Mouse (Mus musculus) bone marrow macrophage, adult 2 months (primary cell): ENCODE results near the gene Olfr1052. TPM values are rescaled to one million over a fixed set of nuclear protein-coding genes. Genes with fewer than 3 reads are reported as not detected.
"Not testable (repeated sequence)": the region's sequence is repeated elsewhere in the genome, so short reads cannot be mapped to it uniquely, and the experiment has no call there.

ENCODE experiments used
- H3K27ac ChIP-seq: 2 replicates; pipeline ENCODE4 v1.5.1; 2012; ENCODE audit warnings: low read depth, low read length; ENCODE audit not compliant: insufficient read depth
- H3K4me1 ChIP-seq: 2 replicates; pipeline ENCODE4 v1.6.1; 2012; ENCODE audit warnings: low read length; ENCODE audit not compliant: control insufficient read depth, insufficient read depth
- H3K4me3 ChIP-seq: 2 replicates; pipeline ENCODE4 v1.5.1; 2012; ENCODE audit warnings: mild to moderate bottlenecking, low read length, moderate library complexity; ENCODE audit not compliant: insufficient read depth
- CTCF ChIP-seq: IDR thresholded peaks from 2 replicates; pipeline ENCODE4 v1.5.1; 2012; ENCODE audit warnings: low read depth, mild to moderate bottlenecking, low read length, moderate library complexity
- POLR2A ChIP-seq: IDR thresholded peaks from 2 replicates; pipeline ENCODE4 v1.6.1; 2012; ENCODE audit warnings: mild to moderate bottlenecking, low read depth, low read length, borderline replicate concordance
- polyA plus RNA-seq: library from polyadenylated mRNA; stranded (reverse); fragments of >200 nt; gene quantifications from 2 replicates; pipeline ENCODE4 v1.2.4, GENCODE M21; 2012; ENCODE audit not compliant: missing spikeins, insufficient read depth, insufficient read length

Olfr1052 gene
- polyA plus RNA-seq: not detected in 2 replicates

DNA sequence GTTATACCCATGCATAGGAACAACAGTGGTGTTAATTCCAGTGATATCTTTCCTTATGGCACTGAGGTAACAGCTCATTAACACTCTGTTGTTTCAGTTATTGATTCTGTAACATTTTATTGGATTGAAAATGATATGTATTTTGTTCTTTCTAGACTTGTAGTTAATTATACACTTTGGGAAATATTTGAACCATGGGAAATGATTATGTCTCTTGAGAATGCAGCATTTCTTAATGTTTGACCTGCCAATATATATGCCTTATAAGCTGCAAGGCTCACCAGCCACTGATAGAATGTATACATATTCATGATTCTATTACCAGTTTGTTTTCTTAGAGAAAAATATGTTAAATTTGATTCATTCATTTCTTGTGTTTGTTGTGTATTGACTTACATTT lies at the start of gene Olfr1052:
Olfr1052 (plus strand) TSS at position 301 of the 400 bp plus-strand sequence.
- Histone ChIP-seq H3K4me3 (no peak within 1 kb of the TSS), H3K27ac (no peak within 1 kb of the TSS), H3K4me1 (no peaks in the 10 kb centered on the region)
- TF ChIP-seq CTCF: no peak
- TF ChIP-seq POLR2A: no peak

DNA sequence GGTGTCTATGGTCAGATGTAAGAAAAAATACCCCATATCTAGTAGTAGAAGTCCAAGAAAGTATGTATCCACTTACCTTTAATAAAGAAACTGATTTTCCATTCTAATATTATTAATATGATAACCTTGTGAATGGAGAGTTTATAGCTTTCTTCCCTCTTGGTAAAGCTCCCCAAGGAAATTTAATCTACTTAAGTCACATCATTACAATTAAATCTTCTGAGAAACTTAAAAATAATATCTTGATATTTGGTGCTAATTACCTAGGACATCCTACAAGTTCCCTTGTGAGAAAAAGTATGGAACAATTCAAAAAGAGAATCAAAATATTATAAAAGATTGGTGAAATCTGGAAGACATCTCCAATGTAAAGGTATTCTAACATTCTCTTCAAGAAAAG lies 34.0 kb upstream of the Olfr1052 start, which contains the start of gene Olfr1049:
Olfr1049 (minus strand) TSS at position 101 of the 400 bp plus-strand sequence.
- H3K4me1 ChIP-seq, H3K4me3 ChIP-seq, H3K27ac ChIP-seq: not testable (repeated sequence)

DNA sequence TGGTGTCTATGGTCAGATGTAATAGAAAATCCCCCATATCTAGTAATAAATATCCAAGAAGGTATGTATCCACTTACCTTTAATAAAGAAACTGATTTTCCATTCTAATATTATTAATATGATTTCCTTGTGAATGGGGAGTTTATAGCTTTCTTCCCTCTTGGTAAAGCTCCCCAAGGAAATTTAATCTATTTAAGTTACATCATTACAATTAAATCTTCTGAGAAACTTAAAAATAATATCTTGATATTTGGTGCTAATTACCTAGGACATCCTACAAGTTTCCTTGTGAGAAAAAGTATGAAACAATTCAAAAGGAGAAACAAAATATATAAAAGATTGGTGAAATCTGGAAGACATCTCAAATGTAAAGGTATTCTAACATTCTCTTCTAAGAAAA lies 13.3 kb upstream of the Olfr1052 start, which contains the start of gene Olfr1051:
Olfr1051 (minus strand) TSS at position 101 of the 400 bp plus-strand sequence.
- H3K27ac ChIP-seq, H3K4me3 ChIP-seq, H3K4me1 ChIP-seq: not testable (repeated sequence)

DNA sequence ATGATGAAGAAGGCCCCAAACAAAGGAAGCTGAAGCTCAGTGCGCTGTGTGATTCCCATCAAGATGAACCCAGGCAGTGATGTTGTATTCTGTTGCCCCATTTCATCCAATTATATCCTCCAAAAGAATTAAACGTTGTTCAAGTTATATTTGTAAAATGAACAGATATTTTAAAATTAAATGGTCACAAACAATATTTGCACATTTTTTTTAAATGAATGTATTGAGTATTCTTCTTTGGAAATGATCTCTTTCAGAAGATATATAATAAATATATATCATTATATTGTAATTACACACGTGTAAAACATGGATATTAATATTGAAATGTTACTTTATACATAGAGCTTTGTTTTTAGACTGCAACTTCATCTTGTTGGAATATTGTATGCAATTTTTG lies 22.9 kb downstream of the Olfr1052 start, which contains the start of gene Olfr1053:
Olfr1053 (minus strand) TSS at position 101 of the 400 bp plus-strand sequence.
- H3K27ac ChIP-seq: no peak within 1 kb of the TSS
- H3K4me1 ChIP-seq: no peaks in the 10 kb centered on the region
- TF ChIP-seq CTCF: no peak
- TF ChIP-seq POLR2A: no peak
- no peak within 1 kb of the TSS for H3K4me3 ChIP-seq

DNA sequence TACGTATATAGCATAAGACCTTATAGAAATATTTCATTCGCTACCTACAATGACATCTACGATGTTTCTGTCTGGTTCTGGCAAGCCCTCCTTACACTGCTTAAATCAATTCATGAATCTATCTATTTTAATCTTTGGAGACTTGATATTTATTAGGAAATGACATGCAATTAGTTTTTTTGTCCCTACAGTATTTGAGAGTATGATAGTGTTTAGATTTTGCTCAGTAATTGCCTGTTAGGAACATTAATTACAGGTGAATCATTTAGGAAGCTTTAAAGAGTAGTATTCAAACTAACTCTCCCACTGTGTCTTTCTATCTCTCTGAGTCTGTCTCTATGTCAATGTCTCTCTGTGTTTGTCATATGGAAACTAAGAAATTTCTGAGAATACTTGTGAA lies 43.1 kb downstream of the Olfr1052 start, which contains the start of gene Olfr1054:
Olfr1054 (minus strand) TSS at position 101 of the 400 bp plus-strand sequence.
- no peak for TF ChIP-seq POLR2A
- H3K4me1 ChIP-seq: no peaks in the 10 kb centered on the region
- H3K4me3 ChIP-seq: no peak within 1 kb of the TSS
- no peak within 1 kb of the TSS for H3K27ac ChIP-seq

Other genes starting within 250 kb of the Olfr1052 start
- not detected in 2 replicates for gene Olfr1034, start 246.6 kb upstream of the Olfr1052 start, polyA plus RNA-seq
- gene Olfr1036, start 218.5 kb upstream of the Olfr1052 start, polyA plus RNA-seq: not detected in 2 replicates
- not detected in 2 replicates for gene Olfr1037, start 205.1 kb upstream of the Olfr1052 start, polyA plus RNA-seq
- gene Olfr1039, start 156.5 kb upstream of the Olfr1052 start, polyA plus RNA-seq: not detected in 2 replicates
- not detected in 2 replicates for gene Olfr1040, start 145.7 kb upstream of the Olfr1052 start, polyA plus RNA-seq
- gene Olfr1042, start 130.6 kb upstream of the Olfr1052 start, polyA plus RNA-seq: 0.16 TPM in 1 of 2 replicates, not detected in the other
- not detected in 2 replicates for gene Olfr1043, start 124.9 kb upstream of the Olfr1052 start, polyA plus RNA-seq
- not detected in 2 replicates for gene Olfr1044, start 114.6 kb upstream of the Olfr1052 start, polyA plus RNA-seq
- not detected in 2 replicates for gene Olfr52, start 106.8 kb upstream of the Olfr1052 start, polyA plus RNA-seq
- gene Olfr1045, start 89.4 kb upstream of the Olfr1052 start, polyA plus RNA-seq: not detected in 2 replicates
- gene Olfr1046, start 73.1 kb upstream of the Olfr1052 start, polyA plus RNA-seq: not detected in 2 replicates
- not detected in 2 replicates for gene Olfr1047, start 61.1 kb upstream of the Olfr1052 start, polyA plus RNA-seq
- not detected in 2 replicates for gene Olfr1048, start 52.2 kb upstream of the Olfr1052 start, polyA plus RNA-seq
- gene Olfr1049, start 34.1 kb upstream of the Olfr1052 start, polyA plus RNA-seq: not detected in 2 replicates
- 0.28 TPM in 1 of 2 replicates, not detected in the other for gene Olfr1051, start 13.4 kb upstream of the Olfr1052 start, polyA plus RNA-seq
- not detected in 2 replicates for gene Olfr1053, start 22.8 kb downstream of the Olfr1052 start, polyA plus RNA-seq
- gene Olfr1054, start 43.0 kb downstream of the Olfr1052 start, polyA plus RNA-seq: not detected in 2 replicates
- gene Olfr1055, start 57.8 kb downstream of the Olfr1052 start, polyA plus RNA-seq: not detected in 2 replicates
- not detected in 2 replicates for gene Olfr1056, start 70.0 kb downstream of the Olfr1052 start, polyA plus RNA-seq
- gene Olfr1057, start 85.9 kb downstream of the Olfr1052 start, polyA plus RNA-seq: not detected in 2 replicates
- gene Olfr1058, start 96.1 kb downstream of the Olfr1052 start, polyA plus RNA-seq: not detected in 2 replicates
- not detected in 2 replicates for gene Olfr1061, start 121.6 kb downstream of the Olfr1052 start, polyA plus RNA-seq
- 0.24 TPM in 1 of 2 replicates, not detected in the other for gene Olfr1062, start 134.3 kb downstream of the Olfr1052 start, polyA plus RNA-seq
- gene Olfr1065, start 158.1 kb downstream of the Olfr1052 start, polyA plus RNA-seq: not detected in 2 replicates
- gene Olfr1066, start 163.8 kb downstream of the Olfr1052 start, polyA plus RNA-seq: not detected in 2 replicates
- gene Olfr228, start 194.9 kb downstream of the Olfr1052 start, polyA plus RNA-seq: not detected in 2 replicates
- gene Olfr1076, start 216.0 kb downstream of the Olfr1052 start, polyA plus RNA-seq: not detected in 2 replicates